Mouse (Mus musculus) frontal cortex, adult (tissue): Measurements from ENCODE around the gene Asz1.

Experiments used
- ATAC-seq: cut with Nextera tagmentation; 2 replicates; pipeline ENCODE4 v1.9.2; 2017; ENCODE audit warnings: mild to moderate bottlenecking, moderate library complexity, mixed read lengths; ENCODE audit not compliant: low TSS enrichment

The Asz1 gene

DNA sequence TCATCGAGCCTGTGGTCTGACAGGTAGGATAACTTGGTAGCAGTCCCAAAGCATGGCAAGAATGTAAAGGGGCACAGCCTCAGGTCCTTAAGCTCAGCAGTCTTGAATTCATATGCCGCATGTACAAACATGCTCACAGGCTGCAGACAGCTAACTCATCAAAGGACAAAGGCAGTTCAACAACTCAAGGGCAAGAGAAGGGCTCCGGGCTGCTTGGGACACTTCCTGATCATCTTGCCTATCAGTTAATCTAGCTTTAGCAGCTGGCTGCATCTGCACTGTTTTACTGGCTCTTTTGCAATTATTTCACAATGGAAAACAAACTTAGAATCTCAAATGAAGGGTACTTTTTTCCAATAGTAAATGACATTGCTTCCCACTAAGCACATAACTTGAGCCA, 101.5 kb downstream of the Asz1 start:
- no peak for ATAC-seq

DNA sequence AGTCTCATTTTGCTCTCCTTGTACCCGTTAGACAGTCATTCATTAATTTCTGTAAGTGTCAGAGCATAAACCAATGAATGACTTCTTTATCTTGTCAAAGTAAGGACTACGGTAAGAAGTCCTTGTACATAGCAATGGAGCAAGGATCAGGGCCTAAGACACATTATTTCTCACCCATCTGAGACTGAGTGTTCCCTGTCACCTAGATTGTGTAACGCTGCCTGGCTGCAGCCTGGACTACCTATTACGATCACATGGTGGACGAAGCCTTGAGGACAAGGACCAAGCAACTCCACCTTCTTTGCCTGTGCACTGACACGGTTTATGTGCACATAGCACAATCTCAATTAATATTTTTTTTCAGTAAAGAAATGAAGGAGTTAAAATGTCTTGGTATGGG, 106.8 kb downstream of the Asz1 start:
- no peak for ATAC-seq
